Mouse (Mus musculus) urinary bladder, postnatal 36 days (tissue): ENCODE data around the gene Lmna.

ENCODE experiments used
- DNase-seq, 2 experiments: peaks; one replicate each; pipeline ENCODE4 v3.0.0; 2022; ENCODE audit warnings: low spot score in 2 of 2, mixed read lengths in 1 of 2

Lmna gene

GRCm38 (mm10) chr3:88521156-88521555 lies 11.4 kb upstream of the Lmna start:
- DNase-seq = no peak

- DNase-seq = no peak
Measured at GRCm38 (mm10) chr3:88520078-88520477, 10.3 kb upstream of the Lmna start.

GRCm38 (mm10) chr3:88518411-88518810 lies 8.7 kb upstream of the Lmna start:
- DNase-seq = no peak

GRCm38 (mm10) chr3:88516407-88516806 lies 6.7 kb upstream of the Lmna start:
- no peak for DNase-seq

GRCm38 (mm10) chr3:88515095-88515386 lies 5.3 kb upstream of the Lmna start:
- DNase-seq = no peak

- no peak for DNase-seq
Measured at GRCm38 (mm10) chr3:88514231-88515094, 4.7 kb upstream of the Lmna start.

GRCm38 (mm10) chr3:88513546-88514115 lies 3.9 kb upstream of the Lmna start:
- no peak for DNase-seq

- no peak for DNase-seq
Measured at GRCm38 (mm10) chr3:88512896-88513545, 3.3 kb upstream of the Lmna start.

GRCm38 (mm10) chr3:88512141-88512895 lies 2.6 kb upstream of the Lmna start:
- DNase-seq = no peak

GRCm38 (mm10) chr3:88511559-88511958 lies 1.8 kb upstream of the Lmna start:
- no peak for DNase-seq

- no peak for DNase-seq
Measured at GRCm38 (mm10) chr3:88510421-88511289, 899 bp upstream of the Lmna start.

GRCm38 (mm10) chr3:88509250-88509649 lies 506 bp downstream of the Lmna start:
- DNase-seq = no peak

GRCm38 (mm10) chr3:88505765-88506164 lies 4.0 kb downstream of the Lmna start:
- DNase-seq = no peak

- no peak for DNase-seq
Measured at GRCm38 (mm10) chr3:88505081-88505480, 4.7 kb downstream of the Lmna start.

- no peak for DNase-seq
Measured at GRCm38 (mm10) chr3:88503881-88504746, 5.6 kb downstream of the Lmna start.

- DNase-seq = peak in 1 of 2 experiments; percentile 76
Measured at GRCm38 (mm10) chr3:88503505-88503863, 6.3 kb downstream of the Lmna start.

GRCm38 (mm10) chr3:88502641-88503504 lies 6.9 kb downstream of the Lmna start:
- peak; percentile 87 to 94 for DNase-seq

GRCm38 (mm10) chr3:88502031-88502571 lies 7.7 kb downstream of the Lmna start:
- DNase-seq = peak in 1 of 2 experiments; percentile 71
